Mouse (Mus musculus) forebrain, embryonic 10.5 days (tissue): ENCODE data around the gene 4921517D22Rik. TPM values are rescaled to one million over a fixed set of nuclear protein-coding genes. Genes with fewer than 3 reads are reported as not detected.

Experiments used
- DNase-seq: peaks from one replicate; pipeline ENCODE4 v3.0.0-alpha.2; 2017; ENCODE audit warnings: low spot score; ENCODE audit errors: extremely low spot score
- H3K27ac ChIP-seq: fragments of 300-500 bp; sonication (generic); 2 replicates; pipeline ENCODE4 v1.5.1; 2016; ENCODE audit warnings: mild to moderate bottlenecking
- H3K27me3 ChIP-seq: fragments of 300-500 bp; sonication (generic); 2 replicates; pipeline ENCODE4 v1.6.1; 2016; ENCODE audit warnings: mild to moderate bottlenecking; ENCODE audit not compliant: poor library complexity, severe bottlenecking
- H3K36me3 ChIP-seq: fragments of 300-500 bp; sonication (generic); replicated peaks from 2 replicates; pipeline ENCODE4 v1.6.1; 2016; ENCODE audit warnings: mild to moderate bottlenecking, moderate library complexity
- H3K4me1 ChIP-seq: fragments of 300-500 bp; sonication (generic); 2 replicates; pipeline ENCODE4 v1.6.1; 2016
- H3K4me3 ChIP-seq: fragments of 300-500 bp; sonication (generic); 2 replicates; pipeline ENCODE4 v1.5.1; 2016; ENCODE audit warnings: mild to moderate bottlenecking, moderate library complexity
- H3K9me3 ChIP-seq: fragments of 300-500 bp; sonication (generic); 2 replicates; pipeline ENCODE4 v1.6.1; 2016; ENCODE audit warnings: mild to moderate bottlenecking, moderate library complexity
- WGBS: fragments of 180-500 bp; shearing (Covaris S2); methylation state at CpG from one replicate; pipeline ENCODE4 v1.1.7; 2016; 5-methylcytosine and 5-hydroxymethylcytosine counted together
- polyA plus RNA-seq: library from polyadenylated mRNA; unstranded; fragments of >200 nt; fragmentation: Nextera tagmentation; extraction: Ambion mirVana; gene quantifications from 2 replicates; pipeline ENCODE4 v1.2.1, GENCODE M21; 2016

The 4921517D22Rik gene
- polyA plus RNA-seq, 1 experiment from 2014 or later: not detected

GRCm38 (mm10) chr13:59688338-59688770 is 5.6 kb downstream of the 4921517D22Rik start:
- no peak for DNase-seq
- WGBS: 74% methylated on average over 13 of the region's 13 CpGs
- Histone ChIP-seq H3K36me3 (no peaks in the 10 kb centered on the region), H3K4me3 (no peak overlapping the region), H3K4me1 (peaks cover 15% of the 10 kb centered on the region), H3K27me3 (no peaks in the 10 kb centered on the region), H3K27ac (no peak overlapping the region), H3K9me3 (peaks cover 4% of the 10 kb centered on the region; the same call in 1 of the 2 replicates)

- Histone ChIP-seq H3K27ac (no peak overlapping the region), H3K27me3 (0 out of 2 replicates have a peak, but pooled peaks cover 5% of the 10 kb centered on the region), H3K4me3 (no peak overlapping the region), H3K4me1 (0 out of 2 replicates have a peak, but pooled peaks cover 9% of the 10 kb centered on the region), H3K9me3 (no peaks in the 10 kb centered on the region), H3K36me3 (no peaks in the 10 kb centered on the region)
- WGBS: 87% methylated on average over 3 of the region's 3 CpGs
- no peak for DNase-seq
Measured at GRCm38 (mm10) chr13:59685236-59685635, 8.7 kb downstream of the 4921517D22Rik start.

GRCm38 (mm10) chr13:59682629-59683028 is 11.3 kb downstream of the 4921517D22Rik start:
- no peaks in the 10 kb centered on the region for H3K9me3 ChIP-seq
- no peak overlapping the region for H3K4me3 ChIP-seq
- no peak overlapping the region for H3K27ac ChIP-seq
- 0 out of 2 replicates have a peak, but pooled peaks cover 5% of the 10 kb centered on the region for H3K27me3 ChIP-seq
- DNase-seq: no peak
- H3K4me1 ChIP-seq: peaks cover 15% of the 10 kb centered on the region; the same call in 1 of the 2 replicates
- 34% methylated on average over 7 of the region's 7 CpGs for WGBS
- no peaks in the 10 kb centered on the region for H3K36me3 ChIP-seq

- 76% methylated on average over 4 of the region's 4 CpGs for WGBS
- H3K27ac ChIP-seq: no peak overlapping the region
- H3K27me3 ChIP-seq: 0 out of 2 replicates have a peak, but pooled peaks cover 5% of the 10 kb centered on the region
- H3K4me1 ChIP-seq: peaks cover 17% of the 10 kb centered on the region
- no peak for DNase-seq
- H3K4me3 ChIP-seq: no peak overlapping the region
- H3K36me3 ChIP-seq: no peaks in the 10 kb centered on the region
- no peaks in the 10 kb centered on the region for H3K9me3 ChIP-seq
Measured at GRCm38 (mm10) chr13:59679908-59680307, 14.0 kb downstream of the 4921517D22Rik start.

GRCm38 (mm10) chr13:59679306-59679705 is 14.6 kb downstream of the 4921517D22Rik start:
- no peaks in the 10 kb centered on the region for H3K9me3 ChIP-seq
- H3K27ac ChIP-seq: no peak overlapping the region
- DNase-seq: no peak
- H3K4me3 ChIP-seq: no peak overlapping the region
- H3K27me3 ChIP-seq: 0 out of 2 replicates have a peak, but pooled peaks cover 5% of the 10 kb centered on the region
- H3K36me3 ChIP-seq: no peaks in the 10 kb centered on the region
- WGBS: 57% methylated on average over 4 of the region's 4 CpGs
- peaks cover 17% of the 10 kb centered on the region for H3K4me1 ChIP-seq

- H3K27me3 ChIP-seq: no peaks in the 10 kb centered on the region
- 85% methylated on average over 12 of the region's 12 CpGs for WGBS
- H3K27ac ChIP-seq: 0 out of 2 replicates have a peak overlapping the region, but pooled peaks have one; percentile 98
- H3K9me3 ChIP-seq: no peaks in the 10 kb centered on the region
- H3K4me3 ChIP-seq: no peak overlapping the region
- H3K36me3 ChIP-seq: peaks cover 5% of the 10 kb centered on the region
- H3K4me1 ChIP-seq: peaks cover 44% of the 10 kb centered on the region
- no peak for DNase-seq
Measured at GRCm38 (mm10) chr13:59676316-59677229, 17.3 kb downstream of the 4921517D22Rik start.

- peak within 1 kb of the TSS; percentile 98 for H3K27ac ChIP-seq
- no peaks in the 10 kb centered on the region for H3K9me3 ChIP-seq
- no peaks in the 10 kb centered on the region for H3K27me3 ChIP-seq
- H3K36me3 ChIP-seq: peaks cover 14% of the 10 kb centered on the region
- DNase-seq: peak; percentile 80
- WGBS: 0% methylated on average over 56 of the region's 61 CpGs
- H3K4me1 ChIP-seq: peaks cover 48% of the 10 kb centered on the region
- peak within 1 kb of the TSS; percentile 81 for H3K4me3 ChIP-seq
Measured at GRCm38 (mm10) chr13:59675151-59676011, 18.5 kb downstream of the 4921517D22Rik start, which contains the start of gene Golm1. Golm1 (minus strand) TSS chr13:59675811.

- Histone ChIP-seq H3K4me1 (peaks cover 42% of the 10 kb centered on the region), H3K9me3 (no peaks in the 10 kb centered on the region), H3K27ac (peak overlapping the region; percentile 98), H3K4me3 (peak overlapping the region; percentile 81), H3K36me3 (peaks cover 20% of the 10 kb centered on the region), H3K27me3 (no peaks in the 10 kb centered on the region)
- DNase-seq: peak; percentile 64
- WGBS: under 1% methylated on average over 13 of the region's 13 CpGs
Measured at GRCm38 (mm10) chr13:59674761-59675150, 19.2 kb downstream of the 4921517D22Rik start.

- Histone ChIP-seq H3K4me3 (peak overlapping the region; percentile 81), H3K27ac (peak overlapping the region; percentile 98), H3K27me3 (no peaks in the 10 kb centered on the region), H3K9me3 (no peaks in the 10 kb centered on the region), H3K36me3 (peaks cover 26% of the 10 kb centered on the region), H3K4me1 (peaks cover 40% of the 10 kb centered on the region)
- peak; percentile 63 for DNase-seq
- 0% methylated on average over 3 of the region's 3 CpGs for WGBS
Measured at GRCm38 (mm10) chr13:59674215-59674614, 19.7 kb downstream of the 4921517D22Rik start.

GRCm38 (mm10) chr13:59673597-59673996 is 20.3 kb downstream of the 4921517D22Rik start:
- peaks cover 38% of the 10 kb centered on the region for H3K4me1 ChIP-seq
- DNase-seq: no peak
- WGBS: 32% methylated on average over 7 of the region's 7 CpGs
- no peaks in the 10 kb centered on the region for H3K9me3 ChIP-seq
- peak overlapping the region; percentile 98 for H3K27ac ChIP-seq
- no peaks in the 10 kb centered on the region for H3K27me3 ChIP-seq
- H3K4me3 ChIP-seq: peak overlapping the region; percentile 81
- peaks cover 32% of the 10 kb centered on the region for H3K36me3 ChIP-seq

GRCm38 (mm10) chr13:59672248-59672647 is 21.7 kb downstream of the 4921517D22Rik start:
- no peak overlapping the region for H3K27ac ChIP-seq
- no peak overlapping the region for H3K4me3 ChIP-seq
- H3K9me3 ChIP-seq: no peaks in the 10 kb centered on the region
- DNase-seq: no peak
- no peaks in the 10 kb centered on the region for H3K27me3 ChIP-seq
- 78% methylated on average over 6 of the region's 6 CpGs for WGBS
- peaks cover 41% of the 10 kb centered on the region for H3K4me1 ChIP-seq
- H3K36me3 ChIP-seq: peaks cover 43% of the 10 kb centered on the region

- H3K27me3 ChIP-seq: no peaks in the 10 kb centered on the region
- peaks cover 41% of the 10 kb centered on the region for H3K4me1 ChIP-seq
- H3K9me3 ChIP-seq: no peaks in the 10 kb centered on the region
- no peak overlapping the region for H3K27ac ChIP-seq
- H3K36me3 ChIP-seq: peaks cover 50% of the 10 kb centered on the region
- no peak overlapping the region for H3K4me3 ChIP-seq
- WGBS: 67% methylated on average over 2 of the region's 2 CpGs
- DNase-seq: no peak
Measured at GRCm38 (mm10) chr13:59671521-59671920, 22.4 kb downstream of the 4921517D22Rik start.
